ENCODE assay signal across 9 mouse cellular contexts in genomic region chr3:115596523-115596922, GRCm38 (mm10).
A peak's percentile ranks its signal among the peaks of the same experiment; 100 is the strongest.
DNase-seq lines count a peak whose midpoint lies in the region; ATAC-seq lines count a peak whose summit lies in the region.
"Had no signal": no experiment of that assay in that cellular context is flagged by ENCODE, and none has a peak within 500 bp of the region (broad histone marks: within the 10 kb centered on the region; RNA-seq: fewer than 3 reads in every experiment).

No protein-coding gene starts in this region.

- no peaks in the 10 kb centered on the region for H3K36me3 ChIP-seq in intestine, embryonic 14.5 days (ENCODE audit: control insufficient read depth, insufficient read depth, low read length)

- no peak overlapping the region for H3K4me2 ChIP-seq in intestine, embryonic 14.5 days (ENCODE audit: low read length)

- peak; percentile 61 to 73 for DNase-seq in left cerebral cortex, adult 18-20 months (ENCODE audit: low spot score in 2 of 2)
- no peak for DNase-seq in left cerebral cortex, adult 11 months (ENCODE audit: low spot score)
- peak; percentile 64 for DNase-seq in c-Kit-positive CD71-positive TER-119-positive erythroid progenitor cells, embryonic 14.5 days (ENCODE audit: low spot score)
- DNase-seq in frontal cortex, postnatal 25 days (ENCODE audit: low spot score in 2 of 2) = peak; percentile 43
- DNase-seq in intestine, embryonic 14.5 days (ENCODE audit: low spot score) = peak; percentile 70
- peak; percentile 11 to 49 for DNase-seq in left cerebral cortex, postnatal 36 days (ENCODE audit: low spot score in 2 of 2)
- peak; percentile 80 for DNase-seq in testis, postnatal 10 days (ENCODE audit: low spot score)

- intact Hi-C loops in left cerebral cortex, postnatal 36 days (cut with DNase I) = loop anchor here (1.0 kb wide), 1 partner anchor 46 kb away; no protein-coding TSS in a partner anchor

- WGBS in intestine, embryonic 14.5 days = 32% methylated on average over 6 of the region's 6 CpGs

- H3K27me3 ChIP-seq in intestine, embryonic 14.5 days (replicated peaks; ENCODE audit: control insufficient read depth, insufficient read depth, low read length) = no peaks in the 10 kb centered on the region
- H3K27me3 ChIP-seq: megakaryocyte, embryonic 14.5 days had no signal

- no peaks in the 10 kb centered on the region for H3K9me3 ChIP-seq in intestine, embryonic 14.5 days (ENCODE audit: control insufficient read depth, low read length)
- H3K9me3 ChIP-seq: megakaryocyte, embryonic 14.5 days had no signal

- no peak overlapping the region for H3K9ac ChIP-seq in intestine, embryonic 14.5 days (ENCODE audit: low read length)

- H3K27ac ChIP-seq in intestine, embryonic 14.5 days (ENCODE audit: low read depth) = no peak overlapping the region

- no peak for ATAC-seq in intestine, embryonic 14.5 days (replicated peaks; ENCODE audit: low FRiP score, low TSS enrichment, low read depth)
- ATAC-seq in monocyte, adult 5-6 weeks (replicated peaks; ENCODE audit: insufficient number of reproducible peaks, low FRiP score, low TSS enrichment, poor library complexity, severe bottlenecking) = peak; percentile 73; the same call in 1 of the 2 replicates

- H3K4me3 ChIP-seq in intestine, embryonic 14.5 days (ENCODE audit: low read depth, low read length) = no peak overlapping the region
- H3K4me3 ChIP-seq: megakaryocyte, embryonic 14.5 days had no signal

- no peaks in the 10 kb centered on the region for H3K4me1 ChIP-seq in intestine, embryonic 14.5 days (replicated peaks; ENCODE audit: control insufficient read depth, insufficient read depth, low read length)
